Mouse (Mus musculus) embryonic fibroblast, embryonic 13.5 days (primary cell): ENCODE measurements around the gene Sirt7. TPM values are rescaled to one million over a fixed set of nuclear protein-coding genes. Genes with fewer than 3 reads are reported as not detected.

Experiments used
- H3K27ac ChIP-seq: 2 replicates; pipeline ENCODE4 v1.5.1; 2012; ENCODE audit warnings: low read length, control low read depth, inconsistent platforms; ENCODE audit not compliant: insufficient read depth
- H3K4me1 ChIP-seq: 2 replicates; pipeline ENCODE4 v1.6.1; 2011; ENCODE audit warnings: low read length; ENCODE audit not compliant: control insufficient read depth, insufficient read depth
- H3K4me3 ChIP-seq: 2 replicates; pipeline ENCODE4 v1.5.1; 2011; ENCODE audit warnings: mild to moderate bottlenecking, control low read depth, low read length; ENCODE audit not compliant: insufficient read depth
- CTCF ChIP-seq: IDR thresholded peaks from 2 replicates; pipeline ENCODE4 v1.5.1; 2011; ENCODE audit warnings: mild to moderate bottlenecking, control low read depth, low read length, moderate library complexity, borderline replicate concordance; ENCODE audit not compliant: insufficient read depth
- POLR2A ChIP-seq: IDR thresholded peaks from 2 replicates; pipeline ENCODE4 v1.6.1; 2011; ENCODE audit warnings: low read depth, mild to moderate bottlenecking, control low read depth, low read length, moderate library complexity
- polyA plus RNA-seq: library from polyadenylated mRNA; stranded (reverse); fragments of >200 nt; gene quantifications from 2 replicates; pipeline ENCODE4 v1.2.4, GENCODE M21; 2011; ENCODE audit warnings: low read depth; ENCODE audit not compliant: missing spikeins, insufficient read length

Sirt7 gene
- polyA plus RNA-seq, 1 experiment = 15.9 TPM

- Histone ChIP-seq H3K27ac (no peak overlapping the region), H3K4me1 (no peaks in the 10 kb centered on the region), H3K4me3 (no peak overlapping the region)
- TF ChIP-seq CTCF (no peak), POLR2A (no peak)
Measured at GRCm38 (mm10) chr11:120659509-120660300, 34.7 kb upstream of the Sirt7 start.

DNA sequence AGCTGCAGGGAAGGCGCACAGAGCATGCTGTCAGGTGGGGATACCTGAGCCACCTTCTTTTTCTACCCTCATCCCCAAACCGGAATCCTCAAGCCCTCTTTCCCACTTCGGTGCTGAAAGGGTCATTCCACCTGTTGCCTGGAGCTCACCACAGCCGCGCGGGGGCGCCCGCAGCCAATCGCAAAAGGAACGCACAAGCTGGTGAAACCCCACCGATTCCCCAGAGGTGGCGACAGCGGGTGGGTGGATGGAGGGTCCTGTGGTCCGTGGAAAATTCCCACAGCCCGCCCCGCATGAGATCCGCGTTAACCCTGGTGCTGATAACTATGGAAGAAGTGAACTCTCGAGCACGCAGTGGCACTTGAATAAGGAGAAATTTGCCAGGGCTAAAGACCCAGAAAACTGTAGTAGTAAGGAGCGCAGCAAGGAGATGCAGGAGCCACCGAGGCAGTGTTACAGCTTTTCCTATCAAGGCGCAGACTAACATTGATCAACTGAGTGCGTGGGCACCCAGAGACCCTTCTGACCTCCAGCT, 33.9 kb upstream of the Sirt7 start:
- no peak overlapping the region for H3K4me3 ChIP-seq
- no peaks in the 10 kb centered on the region for H3K4me1 ChIP-seq
- H3K27ac ChIP-seq = no peak overlapping the region
- TF ChIP-seq POLR2A = no peak
- TF ChIP-seq CTCF = peak; percentile 84

DNA sequence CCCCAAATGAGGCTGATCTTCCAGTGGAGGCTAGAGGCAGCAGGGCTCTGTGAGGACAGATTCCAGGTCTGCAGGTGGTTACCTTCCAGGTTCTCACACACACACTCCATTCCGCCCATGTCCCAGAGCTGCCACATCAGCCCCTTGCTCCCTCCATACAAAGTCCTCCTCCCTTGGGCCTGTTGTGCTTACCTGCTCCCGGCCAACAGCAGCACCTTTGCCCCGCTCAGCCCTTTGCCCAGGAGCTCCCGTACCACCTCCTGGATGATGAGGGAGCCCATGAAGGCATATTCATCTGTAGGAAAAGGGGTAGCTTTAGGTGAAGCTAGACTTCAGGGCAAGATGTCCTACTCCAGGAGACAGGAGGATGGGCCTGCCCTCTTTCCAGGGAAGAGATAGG, 32.3 kb upstream of the Sirt7 start:
- Histone ChIP-seq H3K4me3 (no peak overlapping the region), H3K27ac (no peak overlapping the region), H3K4me1 (no peaks in the 10 kb centered on the region)
- TF ChIP-seq POLR2A (no peak), CTCF (no peak)

DNA sequence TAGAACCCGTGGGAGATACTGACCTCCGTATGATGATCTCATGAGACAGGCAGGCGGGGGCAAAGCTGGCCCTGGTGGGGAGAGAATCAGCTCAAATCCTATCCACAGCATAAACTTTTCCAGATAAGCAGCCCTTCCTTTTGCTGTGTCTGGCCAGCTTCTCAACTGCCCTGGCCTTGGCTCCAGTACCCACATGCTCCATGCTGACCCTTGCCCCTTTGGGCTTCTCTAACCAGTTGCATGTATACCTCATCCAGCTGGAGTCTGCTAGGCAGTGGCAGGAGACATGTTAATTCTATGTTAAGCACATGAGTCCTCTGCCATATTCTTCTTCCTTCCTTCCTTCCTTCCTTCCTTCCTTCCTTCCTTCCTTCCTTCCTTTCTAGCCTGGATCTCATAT, 29.7 kb upstream of the Sirt7 start:
- no peak overlapping the region for H3K27ac ChIP-seq
- H3K4me3 ChIP-seq = no peak overlapping the region
- TF ChIP-seq POLR2A = no peak
- TF ChIP-seq CTCF = no peak
- H3K4me1 ChIP-seq = no peaks in the 10 kb centered on the region

DNA sequence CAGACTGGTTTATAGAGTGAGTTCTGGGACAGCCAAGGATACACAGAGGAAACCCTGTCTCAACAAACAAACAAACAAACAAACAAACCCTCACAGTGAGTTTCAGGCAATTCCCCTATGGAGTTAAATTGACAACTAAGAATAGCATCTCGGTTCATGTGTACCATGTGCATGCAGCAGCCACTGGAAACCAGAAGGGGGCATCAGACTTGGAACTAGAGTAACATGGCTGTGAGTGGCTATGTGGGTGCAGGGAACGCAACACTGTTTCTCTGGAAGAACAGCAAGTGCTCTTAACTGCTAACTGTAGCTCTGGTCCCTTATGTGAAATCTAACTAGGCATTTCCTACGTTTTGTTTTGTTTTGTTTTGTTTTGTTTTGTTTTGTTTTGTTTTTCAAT, 26.8 kb upstream of the Sirt7 start:
- no peak overlapping the region for H3K4me3 ChIP-seq
- H3K27ac ChIP-seq = no peak overlapping the region
- H3K4me1 ChIP-seq = no peaks in the 10 kb centered on the region
- TF ChIP-seq CTCF (no peak), POLR2A (no peak)

- Histone ChIP-seq H3K4me1 (peaks cover 3% of the 10 kb centered on the region), H3K27ac (no peak within 1 kb of the TSS), H3K4me3 (no peak within 1 kb of the TSS)
- TF ChIP-seq CTCF = no peak
- TF ChIP-seq POLR2A = no peak
Measured at GRCm38 (mm10) chr11:120648001-120648476, 23.0 kb upstream of the Sirt7 start, which contains the start of gene Myadml2. Myadml2 (minus strand) TSS chr11:120648158.

GRCm38 (mm10) chr11:120647047-120647830, 22.2 kb upstream of the Sirt7 start:
- no peak overlapping the region for H3K27ac ChIP-seq
- no peak overlapping the region for H3K4me3 ChIP-seq
- H3K4me1 ChIP-seq = peaks cover 3% of the 10 kb centered on the region
- no peak for TF ChIP-seq CTCF
- no peak for TF ChIP-seq POLR2A

DNA sequence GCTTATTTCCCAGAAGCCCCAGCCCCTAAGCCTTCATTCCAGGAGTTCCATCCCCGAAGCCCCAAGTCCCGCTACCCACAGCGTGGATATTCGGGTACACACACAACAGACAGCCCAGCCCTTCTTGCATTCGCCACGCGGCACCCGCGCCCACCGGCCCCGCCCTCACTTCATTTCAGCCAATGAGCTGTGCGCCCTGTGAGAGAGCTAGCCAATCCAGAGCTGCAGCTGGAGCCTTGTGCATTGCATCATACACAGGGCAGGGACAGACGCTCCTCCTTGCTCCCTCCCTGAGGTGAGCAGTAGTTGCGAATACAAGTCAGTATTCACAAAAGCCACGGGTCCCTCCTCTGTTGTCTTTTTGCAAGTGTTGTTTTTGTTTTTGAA, 18.6 kb upstream of the Sirt7 start, which contains the start of gene Pycr1:
Gene Pycr1 (minus strand): TSS at position 169 of the 387 bp plus-strand sequence.
- peak within 1 kb of the TSS; percentile 56 for H3K4me3 ChIP-seq
- peak; percentile 85 for TF ChIP-seq POLR2A
- no peak for TF ChIP-seq CTCF
- H3K4me1 ChIP-seq = peaks cover 3% of the 10 kb centered on the region
- 0 out of 2 replicates have a peak within 1 kb of the TSS, but pooled peaks have one; percentile 19 for H3K27ac ChIP-seq

DNA sequence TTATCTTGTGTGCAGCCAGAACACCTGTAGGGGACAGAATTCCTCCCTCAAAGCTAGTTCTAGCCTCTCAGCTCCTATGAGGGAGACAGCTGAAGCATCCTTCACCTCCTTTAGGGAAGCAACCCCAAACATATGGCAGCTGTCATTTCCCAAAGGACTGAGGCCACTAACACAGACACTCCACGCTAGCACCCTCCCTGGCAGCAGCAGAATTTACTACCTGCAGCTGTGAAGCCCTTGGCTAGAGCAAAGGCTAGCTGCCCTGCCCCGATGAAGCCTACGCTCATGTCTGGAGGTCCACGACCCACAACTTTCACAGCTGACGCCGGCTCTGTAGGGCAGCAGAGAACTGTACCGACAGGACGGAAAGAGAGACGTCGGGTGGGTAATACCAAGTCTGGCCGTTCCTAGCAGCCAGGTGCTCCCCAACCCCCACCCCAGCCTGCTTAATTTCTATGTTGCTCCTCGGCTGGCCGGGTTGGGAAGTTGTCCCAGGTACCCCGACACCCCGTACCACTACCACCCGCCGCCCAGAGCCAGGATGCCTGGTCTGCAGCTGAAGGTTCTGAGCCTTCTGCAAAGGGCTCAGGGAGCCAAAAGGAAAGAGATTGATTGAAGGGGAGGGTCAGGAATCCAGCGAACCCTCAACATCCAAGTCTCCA, 18.0 kb upstream of the Sirt7 start:
- peak; percentile 24; the same call in 1 of the 2 replicates for TF ChIP-seq POLR2A
- no peak for TF ChIP-seq CTCF
- Histone ChIP-seq H3K27ac (no peak overlapping the region), H3K4me1 (peaks cover 3% of the 10 kb centered on the region), H3K4me3 (peak overlapping the region; percentile 56)
